Mouse (Mus musculus): ENCODE measurements around the gene 4930415O20Rik. TPM values are rescaled to one million over a fixed set of nuclear protein-coding genes. Genes with fewer than 3 reads are reported as not detected.

Gene 4930415O20Rik
- polyA plus RNA-seq, 1 experiment from 2014 or later, result not detected

- no peaks in the 10 kb centered on the region for H3K27me3 ChIP-seq
- H3K4me3 ChIP-seq (replicated peaks), result no peak overlapping the region
- 95% methylated on average over 14 of the region's 14 CpGs for WGBS
- no peaks in the 10 kb centered on the region for H3K9me3 ChIP-seq (replicated peaks)
- no peak overlapping the region for H3K27ac ChIP-seq
- no peak overlapping the region for H3K9ac ChIP-seq
- peaks cover 98% of the 10 kb centered on the region for H3K36me3 ChIP-seq
- H3K4me1 ChIP-seq, result peaks cover 14% of the 10 kb centered on the region
- H3K4me2 ChIP-seq, result no peak overlapping the region
- ATAC-seq (replicated peaks; ENCODE audit: low FRiP score), result no peak
Measured at GRCm38 (mm10) chr15:98596609-98597008, 25.8 kb downstream of the 4930415O20Rik start.

- Histone ChIP-seq H3K36me3 (peaks cover 84% of the 10 kb centered on the region), H3K4me2 (no peak overlapping the region), H3K4me1 (peaks cover 49% of the 10 kb centered on the region), H3K4me3 (replicated peaks) (no peak overlapping the region), H3K9me3 (replicated peaks) (no peaks in the 10 kb centered on the region), H3K9ac (no peak overlapping the region), H3K27ac (no peak overlapping the region), H3K27me3 (no peaks in the 10 kb centered on the region)
- no peak for ATAC-seq (replicated peaks; ENCODE audit: low FRiP score)
- WGBS, result 82% methylated on average over 12 of the region's 12 CpGs
Measured at GRCm38 (mm10) chr15:98600036-98600709, 29.4 kb downstream of the 4930415O20Rik start.

- Histone ChIP-seq H3K27ac (peak overlapping the region; percentile 92), H3K9ac (peak overlapping the region; percentile 51; the same call in 1 of the 2 replicates), H3K4me3 (replicated peaks) (peak overlapping the region; percentile 41), H3K9me3 (replicated peaks) (no peaks in the 10 kb centered on the region), H3K4me2 (peak overlapping the region; percentile 63), H3K36me3 (peaks cover 77% of the 10 kb centered on the region), H3K4me1 (peaks cover 64% of the 10 kb centered on the region), H3K27me3 (no peaks in the 10 kb centered on the region)
- 36% methylated on average over 7 of the region's 7 CpGs for WGBS
- ATAC-seq (replicated peaks; ENCODE audit: low FRiP score), result no peak
Measured at GRCm38 (mm10) chr15:98601832-98602190, 31.0 kb downstream of the 4930415O20Rik start.

GRCm38 (mm10) chr15:98602191-98602881 lies 31.5 kb downstream of the 4930415O20Rik start:
- Histone ChIP-seq H3K9ac (peak overlapping the region; percentile 51), H3K9me3 (replicated peaks) (no peaks in the 10 kb centered on the region), H3K4me3 (replicated peaks) (peak overlapping the region; percentile 41), H3K4me1 (peaks cover 69% of the 10 kb centered on the region), H3K36me3 (peaks cover 72% of the 10 kb centered on the region), H3K27me3 (no peaks in the 10 kb centered on the region), H3K4me2 (peak overlapping the region; percentile 63), H3K27ac (peak overlapping the region; percentile 92)
- ATAC-seq (replicated peaks; ENCODE audit: low FRiP score), result peak; percentile 68
- 28% methylated on average over 13 of the region's 13 CpGs for WGBS

- Histone ChIP-seq H3K4me2 (peak overlapping the region; percentile 63), H3K4me1 (peaks cover 76% of the 10 kb centered on the region), H3K27me3 (no peaks in the 10 kb centered on the region), H3K36me3 (peaks cover 65% of the 10 kb centered on the region), H3K9me3 (replicated peaks) (no peaks in the 10 kb centered on the region), H3K27ac (peak overlapping the region; percentile 92), H3K4me3 (replicated peaks) (peak overlapping the region; percentile 41), H3K9ac (peak overlapping the region; percentile 51)
- no peak for ATAC-seq (replicated peaks; ENCODE audit: low FRiP score)
- WGBS, result 37% methylated on average over 4 of the region's 4 CpGs
Measured at GRCm38 (mm10) chr15:98602921-98603458, 32.2 kb downstream of the 4930415O20Rik start.

GRCm38 (mm10) chr15:98604041-98604575 lies 33.3 kb downstream of the 4930415O20Rik start:
- H3K9ac ChIP-seq, result no peak overlapping the region
- H3K9me3 ChIP-seq (replicated peaks), result no peaks in the 10 kb centered on the region
- H3K36me3 ChIP-seq, result peaks cover 55% of the 10 kb centered on the region
- no peak for ATAC-seq (replicated peaks; ENCODE audit: low FRiP score)
- H3K4me3 ChIP-seq (replicated peaks), result peak overlapping the region; percentile 41; the same call in 1 of the 2 replicates
- 86% methylated on average over 24 of the region's 24 CpGs for WGBS
- H3K27me3 ChIP-seq, result no peaks in the 10 kb centered on the region
- peaks cover 83% of the 10 kb centered on the region for H3K4me1 ChIP-seq
- H3K4me2 ChIP-seq, result peak overlapping the region; percentile 63
- H3K27ac ChIP-seq, result peak overlapping the region; percentile 92

- Histone ChIP-seq H3K9ac (no peak overlapping the region), H3K4me1 (peaks cover 86% of the 10 kb centered on the region), H3K4me2 (peak overlapping the region; percentile 93), H3K27ac (0 out of 2 replicates have a peak overlapping the region, but pooled peaks have one; percentile 43), H3K4me3 (replicated peaks) (peak overlapping the region; percentile 81), H3K36me3 (peaks cover 35% of the 10 kb centered on the region), H3K27me3 (no peaks in the 10 kb centered on the region), H3K9me3 (replicated peaks) (no peaks in the 10 kb centered on the region)
- no peak for ATAC-seq (replicated peaks; ENCODE audit: low FRiP score)
- WGBS, result 79% methylated on average over 12 of the region's 12 CpGs
Measured at GRCm38 (mm10) chr15:98606051-98606536, 35.3 kb downstream of the 4930415O20Rik start.

- H3K27me3 ChIP-seq, result no peaks in the 10 kb centered on the region
- no peak for ATAC-seq (replicated peaks; ENCODE audit: low FRiP score)
- peak overlapping the region; percentile 93 for H3K4me2 ChIP-seq
- no peaks in the 10 kb centered on the region for H3K9me3 ChIP-seq (replicated peaks)
- peak overlapping the region; percentile 81 for H3K4me3 ChIP-seq (replicated peaks)
- peaks cover 79% of the 10 kb centered on the region for H3K4me1 ChIP-seq
- H3K9ac ChIP-seq, result 0 out of 2 replicates have a peak overlapping the region, but pooled peaks have one; percentile 18
- 59% methylated on average over 9 of the region's 9 CpGs for WGBS
- H3K36me3 ChIP-seq, result peaks cover 31% of the 10 kb centered on the region
- H3K27ac ChIP-seq, result peak overlapping the region; percentile 43; the same call in 1 of the 2 replicates
Measured at GRCm38 (mm10) chr15:98606739-98607138, 35.9 kb downstream of the 4930415O20Rik start.

GRCm38 (mm10) chr15:98607557-98607956 lies 36.8 kb downstream of the 4930415O20Rik start:
- Histone ChIP-seq H3K9me3 (replicated peaks) (no peaks in the 10 kb centered on the region), H3K4me3 (replicated peaks) (peak overlapping the region; percentile 81), H3K27me3 (no peaks in the 10 kb centered on the region), H3K4me1 (peaks cover 71% of the 10 kb centered on the region), H3K9ac (peak overlapping the region; percentile 90), H3K36me3 (peaks cover 31% of the 10 kb centered on the region), H3K27ac (peak overlapping the region; percentile 98), H3K4me2 (peak overlapping the region; percentile 93)
- ATAC-seq (replicated peaks; ENCODE audit: low FRiP score), result no peak
- 27% methylated on average over 4 of the region's 4 CpGs for WGBS

- H3K9me3 ChIP-seq (replicated peaks), result no peaks in the 10 kb centered on the region
- no peaks in the 10 kb centered on the region for H3K27me3 ChIP-seq
- H3K4me2 ChIP-seq, result peak overlapping the region; percentile 93
- H3K27ac ChIP-seq, result peak overlapping the region; percentile 98
- H3K4me3 ChIP-seq (replicated peaks), result peak overlapping the region; percentile 81
- ATAC-seq (replicated peaks; ENCODE audit: low FRiP score), result 0 out of 2 replicates have a peak, but pooled peaks have one; percentile 10
- H3K9ac ChIP-seq, result peak overlapping the region; percentile 90
- H3K36me3 ChIP-seq, result peaks cover 27% of the 10 kb centered on the region
- peaks cover 65% of the 10 kb centered on the region for H3K4me1 ChIP-seq
- WGBS, result 6% methylated on average over 10 of the region's 10 CpGs
Measured at GRCm38 (mm10) chr15:98608058-98608783, 37.4 kb downstream of the 4930415O20Rik start.

GRCm38 (mm10) chr15:98608784-98609250 lies 38.0 kb downstream of the 4930415O20Rik start:
- Histone ChIP-seq H3K4me1 (peaks cover 59% of the 10 kb centered on the region), H3K4me3 (replicated peaks) (peak overlapping the region; percentile 81), H3K9me3 (replicated peaks) (no peaks in the 10 kb centered on the region), H3K36me3 (peaks cover 21% of the 10 kb centered on the region), H3K27me3 (no peaks in the 10 kb centered on the region), H3K27ac (peak overlapping the region; percentile 98), H3K9ac (peak overlapping the region; percentile 90), H3K4me2 (peak overlapping the region; percentile 93)
- peak; percentile 44 for ATAC-seq (replicated peaks; ENCODE audit: low FRiP score)
- WGBS, result 0% methylated on average over 9 of the region's 26 CpGs
